Mouse (Mus musculus) hindbrain, embryonic 16.5 days (tissue): Measurements from ENCODE around the gene Slc47a1. TPM values are rescaled to one million over a fixed set of nuclear protein-coding genes. Genes with fewer than 3 reads are reported as not detected.

Source experiments
- ATAC-seq: fragments of 200-750 bp; cut with Nextera tagmentation; 2 replicates; pipeline ENCODE4 v1.8.0; 2017; ENCODE audit warnings: moderate TSS enrichment, moderate library complexity
- H3K27ac ChIP-seq: fragments of 300-500 bp; sonication (generic); 2 replicates; pipeline ENCODE4 v1.5.1; 2014; ENCODE audit warnings: low read depth, mild to moderate bottlenecking, control low read depth, low read length, moderate library complexity
- H3K27me3 ChIP-seq: fragments of 300-500 bp; sonication (generic); replicated peaks from 2 replicates; pipeline ENCODE4 v1.6.1; 2014; ENCODE audit warnings: low read length; ENCODE audit not compliant: control insufficient read depth, insufficient read depth
- H3K36me3 ChIP-seq: fragments of 300-500 bp; sonication (generic); 2 replicates; pipeline ENCODE4 v1.6.1; 2014; ENCODE audit warnings: mild to moderate bottlenecking, low read length, moderate library complexity, mixed read lengths; ENCODE audit not compliant: control insufficient read depth, insufficient read depth
- H3K4me1 ChIP-seq: fragments of 300-500 bp; sonication (generic); 2 replicates; pipeline ENCODE4 v1.6.1; 2014; ENCODE audit warnings: low read depth, low read length; ENCODE audit not compliant: control insufficient read depth, insufficient read depth
- H3K4me2 ChIP-seq: fragments of 300-500 bp; sonication (generic); 2 replicates; pipeline ENCODE4 v1.6.1; 2014; ENCODE audit warnings: mild to moderate bottlenecking, low read length, control low read depth, moderate library complexity
- H3K4me3 ChIP-seq: fragments of 300-500 bp; sonication (generic); 2 replicates; pipeline ENCODE4 v1.5.1; 2014; ENCODE audit warnings: mild to moderate bottlenecking, low read length, control low read depth, moderate library complexity
- H3K9ac ChIP-seq: fragments of 300-500 bp; sonication (generic); 2 replicates; pipeline ENCODE4 v1.6.1; 2014; ENCODE audit warnings: low read depth, mild to moderate bottlenecking, control low read depth, low read length, moderate library complexity
- H3K9me3 ChIP-seq: fragments of 300-500 bp; sonication (generic); 2 replicates; pipeline ENCODE4 v1.6.1; 2014; ENCODE audit warnings: mild to moderate bottlenecking, low read length, moderate library complexity; ENCODE audit not compliant: control insufficient read depth
- WGBS: fragments of 180-500 bp; shearing (Covaris S2); extraction: QIAGEN DNeasy Blood & Tissue Kit; methylation state at CpG from one replicate; pipeline ENCODE4 v1.1.7; 2014; 5-methylcytosine and 5-hydroxymethylcytosine counted together
- polyA plus RNA-seq: library from polyadenylated mRNA; unstranded; fragments of >200 nt; fragmentation: Nextera tagmentation; extraction: Ambion mirVana; gene quantifications from 2 replicates; pipeline ENCODE4 v1.2.1, GENCODE M21; 2015

Slc47a1 gene
- polyA plus RNA-seq, 1 experiment from 2014 or later: 1.0 TPM

- Histone ChIP-seq H3K36me3 (no peaks in the 10 kb centered on the region), H3K27me3 (no peaks in the 10 kb centered on the region), H3K9ac (no peak overlapping the region), H3K4me2 (no peak overlapping the region), H3K4me1 (no peaks in the 10 kb centered on the region), H3K27ac (no peak overlapping the region), H3K4me3 (no peak overlapping the region), H3K9me3 (no peaks in the 10 kb centered on the region)
- WGBS: 91% methylated on average over 9 of the region's 9 CpGs
- no peak for ATAC-seq
These were observed 21.5 kb downstream of the Slc47a1 start for GRCm38 (mm10) chr11:61356600-61356999.

GRCm38 (mm10) chr11:61356111-61356510 is 22.0 kb downstream of the Slc47a1 start:
- H3K4me3 ChIP-seq: no peak overlapping the region
- H3K36me3 ChIP-seq: no peaks in the 10 kb centered on the region
- no peak overlapping the region for H3K4me2 ChIP-seq
- H3K9me3 ChIP-seq: no peaks in the 10 kb centered on the region
- H3K9ac ChIP-seq: no peak overlapping the region
- no peaks in the 10 kb centered on the region for H3K4me1 ChIP-seq
- WGBS: 74% methylated on average over 6 of the region's 6 CpGs
- H3K27ac ChIP-seq: no peak overlapping the region
- no peaks in the 10 kb centered on the region for H3K27me3 ChIP-seq
- ATAC-seq: no peak

GRCm38 (mm10) chr11:61355351-61355750 is 22.8 kb downstream of the Slc47a1 start:
- no peak overlapping the region for H3K4me2 ChIP-seq
- ATAC-seq: no peak
- H3K4me3 ChIP-seq: no peak overlapping the region
- 89% methylated on average over 5 of the region's 5 CpGs for WGBS
- no peak overlapping the region for H3K9ac ChIP-seq
- H3K27me3 ChIP-seq: no peaks in the 10 kb centered on the region
- no peaks in the 10 kb centered on the region for H3K4me1 ChIP-seq
- H3K9me3 ChIP-seq: no peaks in the 10 kb centered on the region
- no peaks in the 10 kb centered on the region for H3K36me3 ChIP-seq
- H3K27ac ChIP-seq: no peak overlapping the region

- Histone ChIP-seq H3K4me1 (no peaks in the 10 kb centered on the region), H3K9ac (no peak overlapping the region), H3K4me2 (no peak overlapping the region), H3K4me3 (no peak overlapping the region), H3K27ac (no peak overlapping the region), H3K9me3 (no peaks in the 10 kb centered on the region), H3K36me3 (no peaks in the 10 kb centered on the region), H3K27me3 (no peaks in the 10 kb centered on the region)
- WGBS: 81% methylated on average over 6 of the region's 6 CpGs
- no peak for ATAC-seq
These were observed 23.8 kb downstream of the Slc47a1 start for GRCm38 (mm10) chr11:61354346-61354745.

GRCm38 (mm10) chr11:61353038-61353437 is 25.1 kb downstream of the Slc47a1 start:
- no peaks in the 10 kb centered on the region for H3K36me3 ChIP-seq
- ATAC-seq: no peak
- no peak overlapping the region for H3K27ac ChIP-seq
- H3K4me2 ChIP-seq: no peak overlapping the region
- H3K4me1 ChIP-seq: no peaks in the 10 kb centered on the region
- no peaks in the 10 kb centered on the region for H3K9me3 ChIP-seq
- no peak overlapping the region for H3K4me3 ChIP-seq
- H3K27me3 ChIP-seq: no peaks in the 10 kb centered on the region
- no peak overlapping the region for H3K9ac ChIP-seq
- 79% methylated on average over 2 of the region's 2 CpGs for WGBS

- Histone ChIP-seq H3K27me3 (no peaks in the 10 kb centered on the region), H3K9me3 (no peaks in the 10 kb centered on the region), H3K4me2 (no peak overlapping the region), H3K27ac (no peak overlapping the region), H3K9ac (no peak overlapping the region), H3K4me1 (no peaks in the 10 kb centered on the region), H3K36me3 (no peaks in the 10 kb centered on the region), H3K4me3 (no peak overlapping the region)
- no peak for ATAC-seq
- WGBS: 62% methylated on average over 9 of the region's 9 CpGs
These were observed 25.9 kb downstream of the Slc47a1 start for GRCm38 (mm10) chr11:61352138-61352651.

GRCm38 (mm10) chr11:61349337-61349736 is 28.8 kb downstream of the Slc47a1 start:
- H3K4me3 ChIP-seq: no peak overlapping the region
- WGBS: 14% methylated on average over 8 of the region's 8 CpGs
- H3K27ac ChIP-seq: no peak overlapping the region
- H3K9ac ChIP-seq: no peak overlapping the region
- no peaks in the 10 kb centered on the region for H3K9me3 ChIP-seq
- no peak overlapping the region for H3K4me2 ChIP-seq
- H3K27me3 ChIP-seq: no peaks in the 10 kb centered on the region
- no peaks in the 10 kb centered on the region for H3K36me3 ChIP-seq
- no peaks in the 10 kb centered on the region for H3K4me1 ChIP-seq
- no peak for ATAC-seq

GRCm38 (mm10) chr11:61346133-61346532 is 32.0 kb downstream of the Slc47a1 start:
- Histone ChIP-seq H3K27me3 (peaks cover 4% of the 10 kb centered on the region), H3K4me2 (no peak overlapping the region), H3K9me3 (no peaks in the 10 kb centered on the region), H3K4me3 (no peak overlapping the region), H3K9ac (no peak overlapping the region), H3K36me3 (no peaks in the 10 kb centered on the region), H3K4me1 (peaks cover 5% of the 10 kb centered on the region), H3K27ac (no peak overlapping the region)
- no peak for ATAC-seq
- 63% methylated on average over 8 of the region's 8 CpGs for WGBS

GRCm38 (mm10) chr11:61342505-61343420 is 35.4 kb downstream of the Slc47a1 start, which contains the start of gene Slc47a2:
TSS of gene Slc47a2 (minus strand) at chr11:61342860.
- 3% methylated on average over 61 of the region's 61 CpGs for WGBS

More at GRCm38 (mm10) chr11:61342505-61343420, 35.4 kb downstream of the Slc47a1 start, which contains the start of gene Slc47a2:
- Histone ChIP-seq H3K9ac (peak within 1 kb of the TSS; percentile 49), H3K4me3 (peak within 1 kb of the TSS; percentile 43), H3K27me3 (peaks cover 4% of the 10 kb centered on the region), H3K9me3 (no peaks in the 10 kb centered on the region), H3K36me3 (no peaks in the 10 kb centered on the region), H3K27ac (no peak within 1 kb of the TSS), H3K4me1 (peaks cover 5% of the 10 kb centered on the region), H3K4me2 (peak within 1 kb of the TSS; percentile 74)
- ATAC-seq: no peak; the same call in 1 of the 2 replicates
